Mouse (Mus musculus) stomach, embryonic 16.5 days (tissue): ENCODE measurements around the gene Jup. TPM values are rescaled to one million over a fixed set of nuclear protein-coding genes. Genes with fewer than 3 reads are reported as not detected.
"Not testable (repeated sequence)": the region's sequence is repeated elsewhere in the genome, so short reads cannot be mapped to it uniquely, and the experiment has no call there.

Source experiments
- ATAC-seq: fragments of 200-750 bp; cut with Nextera tagmentation; 2 replicates; pipeline ENCODE4 v1.8.0; 2017; ENCODE audit warnings: moderate number of reproducible peaks, moderate TSS enrichment; ENCODE audit not compliant: insufficient read depth, low FRiP score
- H3K27ac ChIP-seq: fragments of 300-500 bp; sonication (generic); 2 replicates; pipeline ENCODE4 v1.5.1; 2014; ENCODE audit warnings: low read length
- H3K27me3 ChIP-seq: fragments of 300-500 bp; sonication (generic); 2 replicates; pipeline ENCODE4 v1.6.1; 2014; ENCODE audit warnings: low read length, control low read depth, mixed read lengths; ENCODE audit not compliant: control insufficient read depth, insufficient read depth
- H3K36me3 ChIP-seq: fragments of 300-500 bp; sonication (generic); 2 replicates; pipeline ENCODE4 v1.6.1; 2014; ENCODE audit warnings: low read length; ENCODE audit not compliant: control insufficient read depth, insufficient read depth
- H3K4me1 ChIP-seq: fragments of 300-500 bp; sonication (generic); 2 replicates; pipeline ENCODE4 v1.6.1; 2014; ENCODE audit warnings: low read length, control low read depth, mixed read lengths; ENCODE audit not compliant: control insufficient read depth, insufficient read depth
- H3K4me2 ChIP-seq: fragments of 300-500 bp; sonication (generic); 2 replicates; pipeline ENCODE4 v1.6.1; 2014; ENCODE audit warnings: low read depth, low read length, mixed read lengths
- H3K4me3 ChIP-seq: fragments of 300-500 bp; sonication (generic); replicated peaks from 2 replicates; pipeline ENCODE4 v1.5.1; 2014; ENCODE audit warnings: mild to moderate bottlenecking, low read length
- H3K9ac ChIP-seq: fragments of 300-500 bp; sonication (generic); 2 replicates; pipeline ENCODE4 v1.6.1; 2014; ENCODE audit warnings: low read length
- H3K9me3 ChIP-seq: fragments of 300-500 bp; sonication (generic); replicated peaks from 2 replicates; pipeline ENCODE4 v1.6.1; 2016; ENCODE audit warnings: low read length, control low read depth; ENCODE audit not compliant: control insufficient read depth
- WGBS: fragments of 180-500 bp; shearing (Covaris S2); extraction: QIAGEN DNeasy Blood & Tissue Kit; methylation state at CpG from one replicate; pipeline ENCODE4 v1.1.7; 2014; 5-methylcytosine and 5-hydroxymethylcytosine counted together
- microRNA-seq: library from miRNA; unstranded; fragments of <30 nt; microRNA quantifications from one replicate; pipeline ENCODE4, GENCODE M21; 2016
- polyA plus RNA-seq: library from polyadenylated mRNA; unstranded; fragments of >200 nt; fragmentation: Nextera tagmentation; extraction: Ambion mirVana; gene quantifications from 2 replicates; pipeline ENCODE4 v1.2.1, GENCODE M21; 2015

Jup gene
- polyA plus RNA-seq, 1 experiment from 2014 or later = 247 TPM

DNA sequence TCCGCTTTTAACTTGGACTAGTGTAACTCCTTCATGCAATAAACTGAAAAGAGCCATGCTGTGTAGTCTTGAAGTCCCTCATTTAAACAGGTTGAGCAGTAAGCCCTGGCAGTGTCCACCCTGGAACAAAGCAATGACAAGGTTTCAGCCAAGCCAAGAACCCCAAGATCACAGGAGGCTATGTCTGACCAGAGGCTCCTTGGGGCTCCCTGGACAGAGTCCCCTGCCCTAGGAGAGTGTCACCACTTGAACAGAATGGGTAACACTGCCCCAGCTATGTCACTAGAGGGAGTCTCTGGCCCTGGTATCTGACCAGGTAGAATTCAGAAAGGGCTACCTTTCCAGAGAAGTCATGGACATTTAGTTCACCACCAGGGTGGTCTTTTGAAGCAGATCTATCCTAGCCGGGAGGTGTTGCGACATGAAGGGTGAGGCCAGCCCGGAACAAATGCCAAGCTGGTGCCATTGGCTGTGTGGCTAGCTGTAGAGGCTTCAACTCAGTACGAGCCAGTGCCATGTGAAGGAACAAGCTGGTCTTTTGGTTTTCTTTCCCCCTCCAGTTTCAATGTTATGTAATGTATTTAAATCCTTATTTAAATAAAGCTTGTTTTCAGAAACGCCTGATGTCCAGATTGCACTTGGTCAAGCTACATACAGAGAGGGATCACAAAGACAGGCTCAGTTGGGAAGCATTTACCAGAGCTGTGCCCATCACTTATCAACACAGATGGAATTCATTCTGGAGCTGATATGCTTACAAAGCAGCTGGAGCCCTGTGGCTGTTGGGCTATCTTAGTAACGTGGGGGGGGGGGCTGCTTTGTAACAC is 75.9 kb downstream of the Jup start:
- not testable (repeated sequence) for H3K27me3 ChIP-seq, H3K9me3 ChIP-seq, H3K9ac ChIP-seq, H3K4me1 ChIP-seq, H3K27ac ChIP-seq, ATAC-seq, H3K4me3 ChIP-seq
- Histone ChIP-seq H3K36me3 (peaks cover 14% of the 10 kb centered on the region), H3K4me2 (peak overlapping the region; percentile 0; the same call in 1 of the 2 replicates)
- 74% methylated on average over 6 of the region's 7 CpGs for WGBS

- Histone ChIP-seq H3K27ac (peak overlapping the region; percentile 100), H3K4me2 (peak overlapping the region; percentile 84), H3K36me3 (peaks cover 14% of the 10 kb centered on the region), H3K4me3 (peak overlapping the region; percentile 79), H3K9ac (peak overlapping the region; percentile 98)
- H3K27me3 ChIP-seq, ATAC-seq, H3K9me3 ChIP-seq, H3K4me1 ChIP-seq: not testable (repeated sequence)
- 19% methylated on average over 11 of the region's 11 CpGs for WGBS
Observed at GRCm38 (mm10) chr11:100320701-100321410, 76.7 kb downstream of the Jup start.

DNA sequence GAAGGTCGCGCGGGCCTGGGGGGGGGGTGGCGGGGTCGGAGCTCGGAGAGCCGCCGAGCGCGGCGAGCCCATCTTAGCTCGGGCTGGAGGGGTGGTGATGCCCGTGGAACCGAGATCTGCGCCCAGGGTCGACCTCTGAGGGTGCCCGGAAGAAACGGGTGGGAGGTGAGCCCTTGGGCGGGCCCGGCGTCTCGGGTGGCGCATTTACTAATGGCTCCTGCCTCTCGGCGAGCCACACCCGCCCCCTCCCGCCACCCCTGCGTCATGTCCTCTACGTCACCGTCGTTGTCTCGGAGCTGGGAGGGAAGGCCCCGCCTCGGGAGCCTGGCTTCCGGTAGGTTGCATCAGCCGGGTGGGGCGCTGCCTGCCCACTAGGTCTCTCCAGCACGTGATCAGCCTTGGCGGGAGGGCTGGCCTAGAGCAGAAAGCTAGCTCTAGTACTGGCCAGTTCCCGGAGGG is 77.4 kb downstream of the Jup start:
- H3K27ac ChIP-seq = peak overlapping the region; percentile 100
- peak overlapping the region; percentile 79 for H3K4me3 ChIP-seq
- no peaks in the 10 kb centered on the region for H3K9me3 ChIP-seq
- H3K4me1 ChIP-seq = peaks cover 3% of the 10 kb centered on the region
- no peaks in the 10 kb centered on the region for H3K27me3 ChIP-seq
- under 1% methylated on average over 40 of the region's 40 CpGs for WGBS
- H3K36me3 ChIP-seq = peaks cover 14% of the 10 kb centered on the region
- peak overlapping the region; percentile 98 for H3K9ac ChIP-seq
- peak; percentile 91 for ATAC-seq
- H3K4me2 ChIP-seq = peak overlapping the region; percentile 84

DNA sequence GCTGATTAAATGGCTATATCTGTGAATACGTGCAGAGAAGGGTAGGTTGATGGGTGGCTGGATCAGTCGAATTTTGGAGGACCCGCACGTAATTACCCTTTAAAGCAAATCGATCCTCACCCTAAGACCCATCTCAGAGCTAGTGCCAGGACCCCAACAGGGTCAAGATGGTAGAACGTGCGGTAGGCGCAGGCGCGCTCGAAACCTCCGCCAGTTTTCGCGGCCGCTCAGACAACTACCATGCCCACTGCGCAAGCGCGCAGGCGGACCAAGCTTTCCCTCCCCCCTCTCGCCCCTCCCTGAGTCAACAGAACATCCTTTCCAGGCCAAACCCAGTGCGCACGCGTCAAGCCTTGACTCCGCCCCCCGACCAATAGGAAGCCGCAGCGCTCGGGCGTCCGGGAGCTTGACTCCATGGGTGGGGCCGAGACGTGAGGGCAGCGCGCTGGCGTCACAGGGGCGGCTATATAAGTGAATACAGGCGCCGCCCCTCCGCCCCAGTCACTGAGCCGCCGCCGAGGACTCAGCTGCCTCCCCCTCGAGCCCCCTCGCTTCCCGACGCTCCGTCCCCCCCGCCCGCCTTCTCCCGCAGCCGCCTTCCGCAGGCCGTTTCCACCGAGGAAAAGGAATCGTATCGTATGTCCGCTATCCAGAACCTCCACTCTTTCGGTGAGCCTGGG is 77.9 kb downstream of the Jup start, which contains the start of gene Eif1:
Eif1 (plus strand) TSS at position 394 of the 680 bp plus-strand sequence.
- Histone ChIP-seq H3K27me3 (no peaks in the 10 kb centered on the region), H3K4me1 (peaks cover 3% of the 10 kb centered on the region), H3K36me3 (peaks cover 14% of the 10 kb centered on the region), H3K27ac (peak within 1 kb of the TSS; percentile 100), H3K4me2 (peak within 1 kb of the TSS; percentile 84), H3K9ac (peak within 1 kb of the TSS; percentile 98), H3K9me3 (no peaks in the 10 kb centered on the region), H3K4me3 (peak within 1 kb of the TSS; percentile 79)
- whole genome bisulfite sequencing = under 1% methylated on average over 56 of the region's 58 CpGs
- peak; percentile 91 for ATAC-seq

Small RNAs within 50 kb of the gene (microRNA-seq; reads per million reads assigned to microRNA genes)
- gene Gm27374 = not detected

Other genes with a start within 250 kb of the Jup start
- gene Krt19, start 249.1 kb downstream of the Jup start, polyA plus RNA-seq = 1,141 and 1,514 TPM in 2 replicates
- not detected in 2 replicates for gene Krt9, start 204.5 kb downstream of the Jup start, polyA plus RNA-seq
- gene Krt14, start 190.2 kb downstream of the Jup start, polyA plus RNA-seq = 46.4 and 67.1 TPM in 2 replicates
- 1.6 and 2.2 TPM in 2 replicates for gene Krt16, start 148.9 kb downstream of the Jup start, polyA plus RNA-seq
- gene Krt17, start 136.7 kb downstream of the Jup start, polyA plus RNA-seq = 34.0 and 45.6 TPM in 2 replicates
- gene Krt42, start 127.9 kb downstream of the Jup start, polyA plus RNA-seq = not detected in 2 replicates
- gene Eif1, start 77.9 kb downstream of the Jup start, polyA plus RNA-seq = 1,614 and 1,638 TPM in 2 replicates
- gene Gast, start 63.4 kb downstream of the Jup start, polyA plus RNA-seq = 10.8 and 13.3 TPM in 2 replicates
- gene Hap1, start 41.6 kb downstream of the Jup start, polyA plus RNA-seq = 13.2 and 13.5 TPM in 2 replicates
- gene P3h4, start 17.1 kb upstream of the Jup start, polyA plus RNA-seq = 56.7 and 62.1 TPM in 2 replicates
- gene Fkbp10, start 17.9 kb upstream of the Jup start, polyA plus RNA-seq = 114 and 119 TPM in 2 replicates
- 99.1 and 109 TPM in 2 replicates for gene Nt5c3b, start 44.0 kb upstream of the Jup start, polyA plus RNA-seq
- 0.29 and 0.30 TPM in 2 replicates for gene Klhl10, start 44.2 kb upstream of the Jup start, polyA plus RNA-seq
- 7.4 and 7.5 TPM in 2 replicates for gene Klhl11, start 75.0 kb upstream of the Jup start, polyA plus RNA-seq
- gene Acly, start 130.2 kb upstream of the Jup start, polyA plus RNA-seq = 178 and 192 TPM in 2 replicates
- gene Ttc25, start 147.8 kb upstream of the Jup start, polyA plus RNA-seq = 0.40 and 0.60 TPM in 2 replicates
- gene Cnp, start 177.1 kb upstream of the Jup start, polyA plus RNA-seq = 38.9 and 40.6 TPM in 2 replicates
- 60.7 and 67.1 TPM in 2 replicates for gene Nkiras2, start 221.5 kb upstream of the Jup start, polyA plus RNA-seq
- 209 and 214 TPM in 2 replicates for gene Dnajc7, start 222.4 kb upstream of the Jup start, polyA plus RNA-seq